Mouse (Mus musculus) ES-Bruce4 (cell line): ENCODE data around the gene Sfrp5.

ENCODE experiments used
- CTCF ChIP-seq: IDR thresholded peaks from one replicate; pipeline ENCODE4 v1.8.1; 2011; ENCODE audit warnings: low read depth, low read length
- EP300 ChIP-seq: IDR thresholded peaks from 2 replicates; pipeline ENCODE4 v1.6.1; 2011; ENCODE audit warnings: low read depth, low read length; ENCODE audit not compliant: insufficient read depth

DNA sequence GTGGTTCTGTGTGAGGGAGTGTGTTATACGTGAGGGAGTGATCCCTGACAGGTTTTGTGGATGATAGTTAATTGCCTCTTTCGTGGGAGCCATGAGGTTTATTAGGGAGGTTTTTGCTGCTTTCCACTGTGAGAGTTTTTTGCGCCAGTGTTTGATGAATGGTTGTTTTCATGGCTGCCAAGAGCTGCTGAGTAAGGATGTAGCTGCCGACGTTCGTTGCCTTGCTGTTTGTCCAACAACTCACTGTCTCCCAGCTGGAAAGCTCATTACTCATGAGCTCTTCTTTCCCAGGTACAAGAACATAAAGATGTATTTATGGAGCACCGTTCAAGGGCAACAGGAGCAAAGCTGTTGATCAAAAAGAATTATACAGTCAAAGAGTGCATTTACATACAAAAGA is 37.9 kb downstream of the Sfrp5 start:
- TF ChIP-seq CTCF, result no peak
- no peak for TF ChIP-seq EP300
